Mouse (Mus musculus) embryonic fibroblast, embryonic 13.5 days (primary cell): Measurements from ENCODE around the gene Ssu72. TPM values are rescaled to one million over a fixed set of nuclear protein-coding genes. Genes with fewer than 3 reads are reported as not detected.
"Not testable (repeated sequence)": the region's sequence is repeated elsewhere in the genome, so short reads cannot be mapped to it uniquely, and the experiment has no call there.

Experiments used
- H3K27ac ChIP-seq: 2 replicates; pipeline ENCODE4 v1.5.1; 2012; ENCODE audit warnings: low read length, control low read depth, inconsistent platforms; ENCODE audit not compliant: insufficient read depth
- H3K4me1 ChIP-seq: 2 replicates; pipeline ENCODE4 v1.6.1; 2011; ENCODE audit warnings: low read length; ENCODE audit not compliant: control insufficient read depth, insufficient read depth
- H3K4me3 ChIP-seq: 2 replicates; pipeline ENCODE4 v1.5.1; 2011; ENCODE audit warnings: mild to moderate bottlenecking, control low read depth, low read length; ENCODE audit not compliant: insufficient read depth
- CTCF ChIP-seq: IDR thresholded peaks from 2 replicates; pipeline ENCODE4 v1.5.1; 2011; ENCODE audit warnings: mild to moderate bottlenecking, control low read depth, low read length, moderate library complexity, borderline replicate concordance; ENCODE audit not compliant: insufficient read depth
- POLR2A ChIP-seq: IDR thresholded peaks from 2 replicates; pipeline ENCODE4 v1.6.1; 2011; ENCODE audit warnings: low read depth, mild to moderate bottlenecking, control low read depth, low read length, moderate library complexity
- polyA plus RNA-seq: library from polyadenylated mRNA; stranded (reverse); fragments of >200 nt; gene quantifications from 2 replicates; pipeline ENCODE4 v1.2.4, GENCODE M21; 2011; ENCODE audit warnings: low read depth; ENCODE audit not compliant: missing spikeins, insufficient read length

Gene Ssu72
- polyA plus RNA-seq: 101 and 104 TPM in 2 replicates

- peak within 1 kb of the TSS; percentile 94 for H3K27ac ChIP-seq
- H3K4me1 ChIP-seq: no peaks in the 10 kb centered on the region
- peak within 1 kb of the TSS; percentile 83 for H3K4me3 ChIP-seq
- TF ChIP-seq CTCF (no peak), POLR2A (peak; percentile 77)
Measured at GRCm38 (mm10) chr4:155704721-155705591, at the start of gene Ssu72. TSS of gene Ssu72 (plus strand) at chr4:155704800.

- Histone ChIP-seq H3K27ac (no peak overlapping the region), H3K4me1 (no peaks in the 10 kb centered on the region; the same call in none of the 2 replicates), H3K4me3 (no peak overlapping the region)
- no peak for TF ChIP-seq POLR2A
- TF ChIP-seq CTCF: no peak
Measured at GRCm38 (mm10) chr4:155656214-155656751, 48.3 kb upstream of the Ssu72 start.

DNA sequence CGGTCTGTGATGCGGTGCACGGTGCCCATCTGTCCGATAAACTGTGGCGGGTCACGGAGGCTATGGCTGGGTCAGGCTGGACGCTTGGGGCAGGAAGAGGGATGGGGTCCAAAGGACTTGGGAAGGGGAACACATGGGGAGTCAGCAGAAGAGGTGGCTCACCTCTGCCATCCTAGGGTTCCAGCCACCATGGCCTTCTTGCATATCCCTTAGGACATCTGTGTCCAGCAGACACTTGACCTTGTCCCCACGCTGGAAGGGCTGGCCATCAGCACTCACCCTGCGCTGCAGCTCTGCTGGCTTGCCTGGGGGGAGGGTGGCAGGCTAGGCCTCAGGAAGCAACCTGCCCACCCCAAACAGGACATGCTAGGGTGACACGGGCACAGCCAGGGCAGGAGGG, 45.6 kb upstream of the Ssu72 start:
- no peaks in the 10 kb centered on the region for H3K4me1 ChIP-seq
- TF ChIP-seq POLR2A (no peak), CTCF (no peak)

GRCm38 (mm10) chr4:155660641-155661040, 44.0 kb upstream of the Ssu72 start:
- peak; percentile 21; the same call in 1 of the 2 replicates for TF ChIP-seq POLR2A
- no peak for TF ChIP-seq CTCF
- Histone ChIP-seq H3K4me1 (no peaks in the 10 kb centered on the region), H3K4me3 (no peak overlapping the region), H3K27ac (no peak overlapping the region)

More for the DNA sequence above, 45.6 kb upstream of the Ssu72 start:
- Histone ChIP-seq H3K4me3 (no peak overlapping the region), H3K27ac (no peak overlapping the region)

DNA sequence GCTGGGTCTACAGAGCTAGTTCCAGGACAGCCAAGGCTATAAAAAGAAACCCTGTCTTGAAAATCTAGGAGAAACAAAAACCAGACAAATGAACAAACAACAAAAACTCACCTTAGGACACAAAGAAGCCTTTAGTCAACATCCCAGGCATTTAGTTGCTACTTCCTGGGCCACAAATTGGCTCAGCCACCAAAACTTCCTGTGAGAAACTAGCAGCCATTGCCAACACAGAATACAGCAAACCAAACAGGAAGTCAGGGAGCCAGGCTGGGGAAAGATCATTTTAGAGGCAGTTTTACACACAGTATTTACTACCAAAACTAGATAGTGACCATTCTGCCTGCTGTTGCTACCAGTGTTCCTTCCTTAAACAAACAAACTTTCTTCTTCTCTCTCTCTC, 37.7 kb upstream of the Ssu72 start:
- H3K27ac ChIP-seq: no peak overlapping the region
- H3K4me1 ChIP-seq: peaks cover 4% of the 10 kb centered on the region; the same call in 1 of the 2 replicates
- no peak overlapping the region for H3K4me3 ChIP-seq
- TF ChIP-seq CTCF (no peak), POLR2A (no peak)

DNA sequence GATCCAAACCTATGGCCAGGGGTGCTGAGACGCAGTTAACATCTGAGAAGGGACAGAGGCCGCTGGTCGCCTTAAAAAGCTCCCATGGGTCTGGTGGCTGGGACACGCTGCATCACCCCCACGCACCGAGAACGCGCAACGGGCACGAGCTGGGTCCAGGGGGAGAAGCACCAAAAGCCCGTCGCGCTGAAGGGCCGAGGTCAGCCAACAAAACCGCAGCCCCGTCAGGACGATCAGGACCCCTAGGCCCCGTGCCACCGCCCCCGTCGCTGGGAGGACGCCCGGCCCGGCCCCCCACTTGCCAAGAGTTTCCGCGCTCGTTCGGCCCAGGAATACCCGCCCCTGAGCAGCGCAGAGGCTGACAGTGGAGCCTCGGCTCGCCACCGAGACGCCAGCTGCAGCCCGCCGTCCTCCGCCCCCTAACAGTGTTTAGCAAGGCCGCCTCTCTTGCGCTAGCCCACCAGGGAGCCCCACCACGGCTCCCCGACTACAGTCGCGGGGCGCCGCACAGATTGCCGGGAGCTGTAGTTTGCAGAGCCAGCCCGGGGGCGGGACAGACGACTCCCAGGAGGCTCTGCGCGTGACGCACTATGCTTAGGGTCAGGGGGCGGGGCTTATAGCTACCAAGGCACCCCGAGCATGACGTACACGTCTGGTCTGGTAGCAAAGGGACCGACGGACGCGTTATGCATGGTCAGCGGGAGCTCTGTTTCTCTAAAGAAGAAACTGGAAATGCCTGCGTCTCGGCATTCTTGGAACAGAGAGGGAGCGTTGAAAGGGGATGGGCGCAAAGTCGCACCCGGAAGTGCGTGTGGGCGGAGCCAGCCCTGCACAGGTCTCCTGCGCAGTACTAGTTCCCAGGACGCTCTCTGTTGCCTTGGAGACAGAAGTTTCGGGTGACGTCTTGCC, 35.7 kb upstream of the Ssu72 start, which contains the start of gene Mib2:
Gene Mib2 (minus strand): TSS at position 510 of the 909 bp plus-strand sequence.
- TF ChIP-seq CTCF (no peak), POLR2A (no peak)
- Histone ChIP-seq H3K4me3 (peak within 1 kb of the TSS; percentile 68), H3K27ac (peak within 1 kb of the TSS; percentile 9; the same call in 1 of the 2 replicates), H3K4me1 (peaks cover 4% of the 10 kb centered on the region; the same call in 1 of the 2 replicates)

DNA sequence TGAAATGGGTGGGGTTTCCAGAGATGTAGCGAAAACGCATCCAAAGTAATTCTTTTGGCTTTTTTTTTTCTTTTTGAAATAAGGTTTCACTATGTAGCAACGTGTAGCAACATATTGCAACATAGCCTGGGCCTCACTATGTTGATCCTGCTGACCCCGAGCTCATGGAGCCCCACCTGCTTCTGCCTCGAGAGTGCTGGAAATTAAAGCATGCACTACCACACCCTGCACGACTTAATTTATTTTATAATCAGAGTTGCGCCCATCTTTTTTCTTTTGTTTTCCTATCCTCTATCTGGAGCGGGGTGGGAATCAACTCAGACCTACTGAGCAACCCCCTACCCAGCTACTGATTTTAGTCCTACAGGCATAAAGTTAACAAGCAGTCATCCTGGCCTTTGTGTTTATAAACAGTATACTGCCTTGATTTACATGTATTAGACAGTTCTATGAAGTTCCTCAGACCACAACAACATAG, 35.0 kb upstream of the Ssu72 start:
- TF ChIP-seq CTCF (no peak), POLR2A (no peak)
- Histone ChIP-seq H3K4me1 (peaks cover 4% of the 10 kb centered on the region; the same call in 1 of the 2 replicates), H3K27ac (no peak overlapping the region), H3K4me3 (peak overlapping the region; percentile 37)

GRCm38 (mm10) chr4:155670236-155670635, 34.4 kb upstream of the Ssu72 start:
- not testable (repeated sequence) for H3K27ac ChIP-seq, H3K4me1 ChIP-seq, H3K4me3 ChIP-seq

- Histone ChIP-seq H3K4me3 (no peak overlapping the region), H3K27ac (no peak overlapping the region), H3K4me1 (peaks cover 4% of the 10 kb centered on the region; the same call in 1 of the 2 replicates)
- TF ChIP-seq POLR2A (no peak), CTCF (no peak)
Measured at GRCm38 (mm10) chr4:155672082-155672481, 32.5 kb upstream of the Ssu72 start.

GRCm38 (mm10) chr4:155675991-155676390, 28.6 kb upstream of the Ssu72 start:
- H3K4me3 ChIP-seq: no peak overlapping the region
- no peaks in the 10 kb centered on the region for H3K4me1 ChIP-seq
- no peak overlapping the region for H3K27ac ChIP-seq
- no peak for TF ChIP-seq POLR2A
- no peak for TF ChIP-seq CTCF

DNA sequence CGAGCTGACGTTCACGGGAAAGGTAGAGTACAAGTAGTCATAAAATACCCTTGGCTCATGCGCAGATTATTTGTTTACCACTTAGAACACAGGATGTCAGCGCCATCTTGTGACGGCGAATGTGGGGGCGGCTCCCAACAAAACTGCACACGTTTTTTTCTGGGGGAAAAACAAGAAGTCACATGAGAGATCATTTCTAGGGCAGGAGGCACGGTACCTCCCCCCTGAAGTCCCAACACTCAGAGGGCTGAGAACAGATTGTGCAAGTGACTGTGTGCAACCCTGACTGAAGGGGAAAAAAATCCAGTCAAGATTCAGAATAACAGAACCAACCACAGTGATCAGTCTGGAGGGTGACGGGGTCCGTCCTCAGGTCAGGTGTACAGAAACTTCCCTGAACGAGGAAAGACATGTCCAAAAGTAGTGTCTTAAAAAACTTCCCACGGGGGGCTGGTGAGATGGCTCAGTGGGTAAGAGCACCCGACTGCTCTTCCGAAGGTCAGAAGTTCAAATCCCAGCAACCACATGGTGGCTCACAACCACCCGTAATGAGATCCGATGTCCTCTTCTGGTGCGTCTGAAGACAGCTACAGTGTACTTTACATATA, 20.8 kb upstream of the Ssu72 start:
- H3K4me1 ChIP-seq, H3K27ac ChIP-seq, H3K4me3 ChIP-seq: not testable (repeated sequence)

DNA sequence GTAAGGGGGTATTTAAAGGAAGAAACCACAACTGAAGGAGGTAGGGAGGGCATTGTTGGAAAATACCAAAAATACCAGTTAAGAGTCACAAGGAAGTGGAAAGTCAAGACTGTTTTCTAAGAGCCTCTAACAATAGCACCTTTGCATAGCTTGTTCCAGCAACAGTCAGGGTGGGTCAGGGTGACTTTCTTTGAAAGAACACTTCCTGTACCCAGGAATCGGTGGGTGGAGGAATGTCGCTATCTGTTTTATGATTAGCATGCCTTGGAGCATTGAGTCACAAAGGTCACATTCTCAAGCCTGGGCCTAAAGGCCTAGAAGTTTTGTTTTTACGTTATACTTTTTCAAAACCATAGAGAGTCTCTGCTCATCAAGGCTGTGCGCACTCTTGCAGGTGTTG, 16.8 kb upstream of the Ssu72 start:
- H3K4me3 ChIP-seq, H3K4me1 ChIP-seq, H3K27ac ChIP-seq: not testable (repeated sequence)
